Mouse (Mus musculus) stomach, postnatal 0 days (tissue): ENCODE data around the gene Tbc1d17. TPM values are rescaled to one million over a fixed set of nuclear protein-coding genes. Genes with fewer than 3 reads are reported as not detected.
A peak's percentile ranks its signal among the peaks of the same experiment; 100 is the strongest.

ENCODE experiments used
- ATAC-seq: fragments of 200-750 bp; cut with Nextera tagmentation; 2 replicates; pipeline ENCODE4 v1.8.0; 2017; ENCODE audit not compliant: low FRiP score, low TSS enrichment
- DNase-seq: peaks from one replicate; pipeline ENCODE4 v3.0.0-alpha.2; 2016; ENCODE audit warnings: low spot score
- H3K27ac ChIP-seq: fragments of 300-500 bp; sonication (generic); replicated peaks from 2 replicates; pipeline ENCODE4 v1.5.1; 2014; ENCODE audit warnings: mild to moderate bottlenecking, control low read depth
- H3K27me3 ChIP-seq: fragments of 300-500 bp; sonication (generic); 2 replicates; pipeline ENCODE4 v1.6.1; 2014; ENCODE audit warnings: low read length; ENCODE audit not compliant: control insufficient read depth, insufficient read depth
- H3K36me3 ChIP-seq: fragments of 300-500 bp; sonication (generic); 2 replicates; pipeline ENCODE4 v1.6.1; 2014; ENCODE audit warnings: low read length, mixed read lengths; ENCODE audit not compliant: control insufficient read depth, insufficient read depth
- H3K4me1 ChIP-seq: fragments of 300-500 bp; sonication (generic); replicated peaks from 2 replicates; pipeline ENCODE4 v1.6.1; 2014; ENCODE audit warnings: antibody characterized with exemption; ENCODE audit not compliant: control insufficient read depth, insufficient read depth
- H3K4me2 ChIP-seq: fragments of 300-500 bp; sonication (generic); replicated peaks from 2 replicates; pipeline ENCODE4 v1.6.1; 2014; ENCODE audit warnings: low read depth, mild to moderate bottlenecking, control low read depth, moderate library complexity
- H3K4me3 ChIP-seq: fragments of 300-500 bp; sonication (generic); 2 replicates; pipeline ENCODE4 v1.5.1; 2014; ENCODE audit warnings: low read depth, low read length, control low read depth
- H3K9ac ChIP-seq: fragments of 300-500 bp; sonication (generic); 2 replicates; pipeline ENCODE4 v1.6.1; 2014; ENCODE audit warnings: mild to moderate bottlenecking, low read length, control low read depth, mixed read lengths
- H3K9me3 ChIP-seq: fragments of 300-500 bp; sonication (generic); 2 replicates; pipeline ENCODE4 v1.6.1; 2016; ENCODE audit warnings: low read length; ENCODE audit not compliant: control insufficient read depth
- CTCF ChIP-seq: IDR thresholded peaks from 2 replicates; pipeline ENCODE4 v1.5.1; 2016; ENCODE audit warnings: antibody characterized with exemption, low read depth, mild to moderate bottlenecking, moderate library complexity
- EP300 ChIP-seq: optimal IDR thresholded peaks from 2 replicates; pipeline ENCODE3; 2016; ENCODE audit warnings: antibody characterized with exemption
- WGBS: fragments of 180-500 bp; shearing (Covaris S2); extraction: QIAGEN DNeasy Blood & Tissue Kit; methylation state at CpG from one replicate; pipeline ENCODE4 v1.1.7; 2014; 5-methylcytosine and 5-hydroxymethylcytosine counted together
- polyA plus RNA-seq: library from polyadenylated mRNA; unstranded; fragments of >200 nt; fragmentation: Nextera tagmentation; extraction: Ambion mirVana; gene quantifications from 2 replicates; pipeline ENCODE4 v1.2.1, GENCODE M21; 2015

Tbc1d17 gene
- polyA plus RNA-seq, 1 experiment from 2014 or later: 45.4 TPM

DNA sequence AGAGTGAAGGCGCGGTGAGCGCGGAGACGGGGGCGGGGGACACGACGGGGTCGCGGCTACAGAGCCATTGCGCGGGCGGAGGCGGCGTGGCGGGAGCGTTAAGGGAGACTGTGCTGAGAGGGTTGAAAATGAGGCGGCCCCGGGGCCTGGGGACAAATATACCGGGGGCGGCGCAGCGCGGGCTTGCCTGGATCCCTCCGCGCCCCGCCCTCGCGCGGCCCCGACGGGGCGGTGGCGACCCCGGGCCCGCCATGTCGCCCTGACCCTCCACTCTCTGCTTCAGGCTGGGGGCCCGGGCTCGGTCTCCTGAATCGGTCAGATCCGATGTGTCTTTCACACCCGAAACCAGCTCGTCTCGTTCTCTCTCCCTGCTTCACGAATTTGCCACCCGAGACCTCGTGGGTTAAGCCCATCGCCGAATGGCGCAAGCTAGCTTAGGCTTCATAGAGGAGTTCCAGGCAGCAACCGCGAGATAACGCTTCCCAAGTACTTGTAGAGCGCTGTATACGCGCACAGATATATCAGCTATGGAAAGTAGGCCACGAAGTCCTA is 32.3 kb downstream of the Tbc1d17 start, which contains the start of gene Atf5:
Gene Atf5, minus strand, starts transcription at position 189 of the 552 bp plus-strand sequence.
- Histone ChIP-seq H3K27me3 (no peaks in the 10 kb centered on the region), H3K36me3 (no peaks in the 10 kb centered on the region), H3K9me3 (no peaks in the 10 kb centered on the region), H3K9ac (peak within 1 kb of the TSS; percentile 95), H3K4me1 (peaks cover 16% of the 10 kb centered on the region), H3K27ac (peak within 1 kb of the TSS; percentile 98), H3K4me2 (peak within 1 kb of the TSS; percentile 80), H3K4me3 (peak within 1 kb of the TSS; percentile 82)
- WGBS: under 1% methylated on average over 45 of the region's 57 CpGs
- DNase-seq (peak; percentile 73), ATAC-seq (peak; percentile 31)
- TF ChIP-seq EP300 (no peak), CTCF (no peak)

DNA sequence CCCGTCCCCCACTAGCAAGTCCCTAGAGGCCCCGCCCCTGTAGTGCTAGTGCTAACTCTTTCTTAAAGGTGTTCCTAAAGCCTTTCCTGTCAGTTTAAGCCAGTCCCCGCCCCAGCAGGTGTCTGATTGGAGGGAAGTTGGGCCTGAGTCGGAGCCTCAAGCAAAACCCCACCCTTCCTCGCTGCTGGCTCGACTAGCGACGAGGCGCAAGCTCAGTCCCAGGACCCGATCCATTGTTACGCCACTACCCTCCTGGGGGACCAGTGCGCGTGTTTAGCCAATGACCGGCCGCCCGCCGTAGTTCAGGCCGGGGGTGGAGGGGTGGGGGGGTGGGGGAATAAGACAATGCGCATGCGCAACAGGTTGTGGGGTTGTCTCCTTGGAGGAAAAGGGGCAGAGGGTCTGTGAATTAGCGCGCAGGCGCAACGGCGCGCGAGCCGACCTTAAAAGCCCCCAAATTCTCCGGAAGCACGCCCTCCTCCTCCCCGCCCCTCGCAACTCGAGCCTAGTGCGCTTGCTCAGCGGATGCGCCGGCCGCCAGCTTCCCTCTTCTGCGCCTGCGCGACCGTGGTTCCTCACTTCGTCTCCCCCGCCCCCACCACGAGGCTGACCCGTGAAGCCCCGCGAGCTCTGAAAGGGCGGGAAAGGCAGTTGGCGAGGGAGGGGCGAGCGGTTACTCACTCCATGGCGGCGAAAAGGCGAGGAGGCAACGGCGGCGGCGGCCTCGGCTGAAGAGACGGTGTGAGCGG is 33.0 kb downstream of the Tbc1d17 start, which contains the start of the genes Nup62 and Il4i1:
Gene Nup62, plus strand, starts transcription at position 368 of the 749 bp plus-strand sequence.
Gene Il4i1, plus strand, starts transcription at position 667 of the 749 bp plus-strand sequence.
- H3K27ac ChIP-seq: peak within 1 kb of the TSS; percentile 98
- H3K4me2 ChIP-seq: peak within 1 kb of the TSS; percentile 80
- WGBS: 0% methylated on average over 60 of the region's 62 CpGs
- ATAC-seq (peak; percentile 94), DNase-seq (peak; percentile 98)
- peak within 1 kb of the TSS; percentile 82 for H3K4me3 ChIP-seq
- TF ChIP-seq EP300: no peak
- peak; percentile 24; the same call in 1 of the 2 replicates for TF ChIP-seq CTCF
- no peaks in the 10 kb centered on the region for H3K27me3 ChIP-seq
- H3K4me1 ChIP-seq: peaks cover 16% of the 10 kb centered on the region
- peak within 1 kb of the TSS; percentile 95 for H3K9ac ChIP-seq
- H3K36me3 ChIP-seq: no peaks in the 10 kb centered on the region
- no peaks in the 10 kb centered on the region for H3K9me3 ChIP-seq

- Histone ChIP-seq H3K4me3 (peak overlapping the region; percentile 82), H3K27ac (peak overlapping the region; percentile 98; the same call in 1 of the 2 replicates), H3K27me3 (no peaks in the 10 kb centered on the region), H3K36me3 (no peaks in the 10 kb centered on the region), H3K9me3 (no peaks in the 10 kb centered on the region), H3K4me1 (peaks cover 16% of the 10 kb centered on the region), H3K9ac (peak overlapping the region; percentile 48), H3K4me2 (peak overlapping the region; percentile 80)
- ATAC-seq: no peak
- peak; percentile 21 for DNase-seq
- WGBS: 36% methylated on average over 14 of the region's 14 CpGs
- TF ChIP-seq EP300 (no peak), CTCF (no peak)
Observed at GRCm38 (mm10) chr7:44814952-44815553, 33.8 kb downstream of the Tbc1d17 start.

DNA sequence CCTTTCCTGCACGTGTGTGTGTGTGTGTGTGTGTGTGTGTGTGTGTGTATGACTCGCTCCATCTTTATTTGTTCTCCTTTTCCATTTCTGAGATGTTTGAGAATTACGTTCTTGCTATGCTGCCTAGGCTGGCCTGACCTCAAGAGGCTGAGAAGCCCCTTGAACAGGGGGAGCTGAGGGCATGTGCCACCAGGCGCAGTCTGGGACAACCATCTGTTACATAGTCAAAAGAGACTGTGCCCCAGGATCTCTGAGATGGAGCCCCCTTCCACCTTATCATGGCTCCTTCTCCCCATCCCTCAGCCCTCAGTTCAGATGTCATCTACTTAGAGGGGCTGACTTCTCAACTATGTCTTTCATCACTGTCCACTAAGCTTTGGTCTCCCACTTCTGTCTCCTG is 34.5 kb downstream of the Tbc1d17 start:
- Histone ChIP-seq H3K4me1 (peaks cover 16% of the 10 kb centered on the region), H3K4me3 (no peak overlapping the region), H3K27ac (no peak overlapping the region), H3K4me2 (no peak overlapping the region), H3K27me3 (no peaks in the 10 kb centered on the region), H3K9me3 (no peaks in the 10 kb centered on the region), H3K9ac (no peak overlapping the region), H3K36me3 (no peaks in the 10 kb centered on the region)
- DNase-seq (peak; percentile 11), ATAC-seq (no peak)
- WGBS: 84% methylated on average over 4 of the region's 4 CpGs
- no peak for TF ChIP-seq EP300
- TF ChIP-seq CTCF: no peak

- H3K36me3 ChIP-seq: no peaks in the 10 kb centered on the region
- ATAC-seq (no peak), DNase-seq (no peak)
- H3K9me3 ChIP-seq: no peaks in the 10 kb centered on the region
- no peaks in the 10 kb centered on the region for H3K27me3 ChIP-seq
- no peak overlapping the region for H3K9ac ChIP-seq
- H3K27ac ChIP-seq: no peak overlapping the region
- no peak overlapping the region for H3K4me3 ChIP-seq
- TF ChIP-seq CTCF (no peak), EP300 (no peak)
- WGBS: 96% methylated on average over 3 of the region's 3 CpGs
- no peak overlapping the region for H3K4me2 ChIP-seq
- peaks cover 16% of the 10 kb centered on the region for H3K4me1 ChIP-seq
Observed at GRCm38 (mm10) chr7:44813985-44814384, 34.9 kb downstream of the Tbc1d17 start.
